Mouse (Mus musculus) thymus, postnatal 25 days (tissue): ENCODE measurements around the gene Gm11549.

Experiments used
- DNase-seq: peaks from one replicate; pipeline ENCODE4 v3.0.0; 2022

Gene Gm11549

GRCm38 (mm10) chr3:36505809-36506735, 15.5 kb downstream of the Gm11549 start:
- no peak for DNase-seq

- DNase-seq, result no peak
Measured at GRCm38 (mm10) chr3:36505306-36505705, 16.3 kb downstream of the Gm11549 start.

- DNase-seq, result no peak
Measured at GRCm38 (mm10) chr3:36501546-36501945, 20.1 kb downstream of the Gm11549 start.

GRCm38 (mm10) chr3:36500976-36501375, 20.6 kb downstream of the Gm11549 start:
- DNase-seq, result no peak

GRCm38 (mm10) chr3:36499418-36499817, 22.2 kb downstream of the Gm11549 start:
- no peak for DNase-seq

GRCm38 (mm10) chr3:36498224-36498623, 23.4 kb downstream of the Gm11549 start:
- no peak for DNase-seq

GRCm38 (mm10) chr3:36496746-36497145, 24.9 kb downstream of the Gm11549 start:
- peak; percentile 50 for DNase-seq

- DNase-seq, result no peak
Measured at GRCm38 (mm10) chr3:36496273-36496672, 25.3 kb downstream of the Gm11549 start.

- DNase-seq, result peak; percentile 77
Measured at GRCm38 (mm10) chr3:36495436-36495835, 26.2 kb downstream of the Gm11549 start.

- DNase-seq, result no peak
Measured at GRCm38 (mm10) chr3:36494613-36495012, 27.0 kb downstream of the Gm11549 start.

GRCm38 (mm10) chr3:36493641-36494283, 27.9 kb downstream of the Gm11549 start:
- no peak for DNase-seq

- DNase-seq, result no peak
Measured at GRCm38 (mm10) chr3:36492716-36493391, 28.8 kb downstream of the Gm11549 start.

- DNase-seq, result no peak
Measured at GRCm38 (mm10) chr3:36491535-36491934, 30.1 kb downstream of the Gm11549 start.

- DNase-seq, result no peak
Measured at GRCm38 (mm10) chr3:36489590-36489910, 32.1 kb downstream of the Gm11549 start.

GRCm38 (mm10) chr3:36488899-36489589, 32.6 kb downstream of the Gm11549 start:
- no peak for DNase-seq

- DNase-seq, result no peak
Measured at GRCm38 (mm10) chr3:36488367-36488766, 33.2 kb downstream of the Gm11549 start.

- no peak for DNase-seq
Measured at GRCm38 (mm10) chr3:36486881-36487280, 34.7 kb downstream of the Gm11549 start.

GRCm38 (mm10) chr3:36486176-36486575, 35.4 kb downstream of the Gm11549 start:
- no peak for DNase-seq

GRCm38 (mm10) chr3:36484292-36484691, 37.3 kb downstream of the Gm11549 start:
- no peak for DNase-seq

GRCm38 (mm10) chr3:36482940-36483339, 38.7 kb downstream of the Gm11549 start:
- no peak for DNase-seq

- no peak for DNase-seq
Measured at GRCm38 (mm10) chr3:36481776-36482193, 39.8 kb downstream of the Gm11549 start.

- no peak for DNase-seq
Measured at GRCm38 (mm10) chr3:36480486-36480885, 41.1 kb downstream of the Gm11549 start.

GRCm38 (mm10) chr3:36478776-36479175, 42.8 kb downstream of the Gm11549 start:
- DNase-seq, result no peak
